Mouse (Mus musculus) G1E (cell line): Measurements from ENCODE around the gene Snx29. TPM values are rescaled to one million over a fixed set of nuclear protein-coding genes. Genes with fewer than 3 reads are reported as not detected.
A peak's percentile ranks its signal among the peaks of the same experiment; 100 is the strongest.
"Not testable (repeated sequence)": the region's sequence is repeated elsewhere in the genome, so short reads cannot be mapped to it uniquely, and the experiment has no call there.

Experiments
- ATAC-seq: 2 replicates; pipeline ENCODE4 v1.8.0; 2016; ENCODE audit warnings: mild to moderate bottlenecking; ENCODE audit not compliant: insufficient number of reproducible peaks, poor library complexity, low FRiP score, severe bottlenecking; ENCODE audit errors: extremely low read depth
- DNase-seq: peaks from one replicate; pipeline ENCODE4 v3.0.0; 2012; ENCODE audit warnings: low spot score
- H3K27me3 ChIP-seq: 2 replicates; pipeline ENCODE4 v1.6.1; 2012; ENCODE audit warnings: mild to moderate bottlenecking, low read length, inconsistent platforms; ENCODE audit not compliant: insufficient read depth
- H3K36me3 ChIP-seq: replicated peaks from 2 replicates; pipeline ENCODE3; 2012; ENCODE audit warnings: mild to moderate bottlenecking, inconsistent platforms
- H3K4me1 ChIP-seq: 2 replicates; pipeline ENCODE4 v1.6.1; 2012; ENCODE audit warnings: low read depth, low read length, inconsistent platforms, mixed read lengths; ENCODE audit not compliant: insufficient read depth
- H3K4me3 ChIP-seq: 2 replicates; pipeline ENCODE4 v1.5.1; 2012; ENCODE audit warnings: low read depth, mild to moderate bottlenecking, inconsistent platforms, low read length, moderate library complexity, mixed read lengths
- H3K9me3 ChIP-seq: replicated peaks from 2 replicates; pipeline ENCODE4 v1.6.1; 2012; ENCODE audit warnings: inconsistent platforms
- CTCF ChIP-seq: IDR thresholded peaks from 2 replicates; pipeline ENCODE4 v1.5.1; 2012; ENCODE audit warnings: low read depth, low read length, inconsistent platforms, mixed read lengths
- GATA1 ChIP-seq: IDR thresholded peaks from 2 replicates; pipeline ENCODE4 v1.6.1; 2012; ENCODE audit warnings: borderline replicate concordance, low read length, inconsistent platforms, mixed read lengths
- GATA2 ChIP-seq: IDR thresholded peaks from 2 replicates; pipeline ENCODE4 v1.6.1; 2012; ENCODE audit warnings: low read depth, low read length, inconsistent platforms, borderline replicate concordance
- POLR2AphosphoS5 ChIP-seq: IDR thresholded peaks from 2 replicates; pipeline ENCODE4 v1.6.1; 2012; ENCODE audit warnings: low read depth, low read length, inconsistent platforms; ENCODE audit not compliant: insufficient replicate concordance
- TAL1 ChIP-seq: conservative IDR thresholded peaks from 2 replicates; pipeline ENCODE4 v1.6.1; 2012; ENCODE audit warnings: low read depth, low read length, inconsistent platforms, mixed read lengths
- polyA plus RNA-seq: library from polyadenylated mRNA; stranded (reverse); fragments of >175 nt; gene quantifications from 2 replicates; pipeline ENCODE4 v1.2.3, GENCODE M21; 2012
- total RNA-seq, 2 experiments: library from RNA; stranded (forward) in 1 of 2; stranded (reverse) in 1 of 2; fragments of 200-1000 nt in 1 of 2; fragments of >200 nt in 1 of 2; fragmentation: Nextera tagmentation in 1 of 2; gene quantifications; 2 replicates each; pipeline ENCODE4 v1.2.3; 2014 to 2017

Gene Snx29
- total and polyA plus RNA-seq, 3 experiments, result 4.4 to 18.0 (median 9.1) TPM

DNA sequence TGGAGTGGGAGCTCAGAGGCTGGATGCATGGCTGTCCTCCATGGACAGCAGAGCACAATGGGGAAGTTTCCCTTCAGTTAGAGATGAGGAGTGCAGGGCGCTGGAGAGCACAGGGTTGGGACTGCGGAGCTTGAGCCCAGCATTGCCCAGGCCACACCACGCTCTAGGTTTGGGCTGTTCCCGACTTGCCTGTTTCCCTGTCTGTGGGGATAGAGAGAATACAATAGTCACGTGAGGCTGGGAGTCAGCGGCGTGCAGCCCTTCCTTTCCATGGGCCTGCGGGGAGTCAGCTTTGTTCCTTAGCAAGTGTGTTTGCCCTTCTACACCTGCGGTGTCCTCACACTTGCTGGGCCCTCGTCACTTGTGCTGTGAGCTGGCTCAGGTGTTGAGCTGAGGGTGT is 37.2 kb downstream of the Snx29 start:
- no peaks in the 10 kb centered on the region for H3K9me3 ChIP-seq
- DNase-seq (no peak), ATAC-seq (no peak)
- no peak overlapping the region for H3K4me3 ChIP-seq
- peaks cover 3% of the 10 kb centered on the region for H3K36me3 ChIP-seq
- no peaks in the 10 kb centered on the region; the same call in 1 of the 2 replicates for H3K27me3 ChIP-seq
- H3K4me1 ChIP-seq, result no peaks in the 10 kb centered on the region
- no peak for TF ChIP-seq GATA1
- no peak for TF ChIP-seq GATA2
- TF ChIP-seq POLR2AphosphoS5, result no peak
- no peak for TF ChIP-seq TAL1

DNA sequence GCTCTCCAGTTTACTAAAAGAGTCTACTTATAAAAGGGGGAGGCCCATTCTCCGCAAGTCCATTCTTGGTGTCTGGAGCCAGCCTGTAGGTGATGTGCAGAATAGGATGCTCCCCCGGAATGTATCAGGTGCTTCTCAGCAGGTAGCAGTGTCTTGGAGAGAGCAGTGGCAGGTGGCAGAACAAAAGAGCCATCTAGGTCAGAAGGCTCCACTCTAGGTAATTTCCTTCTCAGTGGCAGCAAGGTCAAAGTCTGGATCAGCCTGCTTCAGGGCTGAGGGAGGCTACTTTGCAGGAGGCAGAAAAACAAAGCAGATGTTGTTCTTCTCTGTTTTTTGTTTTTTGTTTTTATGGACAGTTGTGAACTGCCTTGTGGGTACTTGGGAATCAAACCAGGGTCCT is 37.9 kb downstream of the Snx29 start:
- H3K4me1 ChIP-seq, ATAC-seq, H3K4me3 ChIP-seq, H3K36me3 ChIP-seq, DNase-seq, H3K27me3 ChIP-seq, H3K9me3 ChIP-seq: not testable (repeated sequence)

- DNase-seq (no peak), ATAC-seq (no peak)
- Histone ChIP-seq H3K4me3 (no peak overlapping the region), H3K36me3 (peaks cover 11% of the 10 kb centered on the region), H3K4me1 (peaks cover 22% of the 10 kb centered on the region), H3K9me3 (no peaks in the 10 kb centered on the region), H3K27me3 (no peaks in the 10 kb centered on the region)
- TF ChIP-seq GATA1 (no peak), CTCF (no peak), TAL1 (no peak), GATA2 (no peak), POLR2AphosphoS5 (no peak)
Measured at GRCm38 (mm10) chr16:11365626-11366025, 42.9 kb downstream of the Snx29 start.

DNA sequence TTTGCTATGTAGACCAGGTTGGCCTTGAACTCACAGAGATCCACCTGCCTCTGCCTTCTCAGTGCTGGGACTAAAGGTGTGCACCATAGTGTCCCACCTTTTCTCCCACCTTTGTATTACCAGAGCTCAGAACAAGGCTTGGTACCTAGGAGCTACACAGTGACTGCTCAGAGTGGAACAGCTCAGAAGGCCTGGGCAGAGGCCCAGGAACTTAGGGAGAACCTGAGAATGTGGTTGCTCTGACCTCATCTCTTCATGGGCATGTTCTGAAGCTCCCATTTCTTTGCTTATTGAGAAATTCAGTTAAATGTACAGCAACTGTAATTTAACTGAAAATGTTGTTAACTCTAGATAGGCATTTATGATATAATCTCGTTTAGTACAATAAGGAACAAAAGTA is 44.1 kb downstream of the Snx29 start:
- Histone ChIP-seq H3K4me3 (no peak overlapping the region), H3K4me1 (peaks cover 25% of the 10 kb centered on the region), H3K9me3 (no peaks in the 10 kb centered on the region), H3K27me3 (no peaks in the 10 kb centered on the region), H3K36me3 (peaks cover 14% of the 10 kb centered on the region)
- no peak for TF ChIP-seq GATA2
- no peak for TF ChIP-seq CTCF
- TF ChIP-seq TAL1, result no peak
- no peak for TF ChIP-seq GATA1
- TF ChIP-seq POLR2AphosphoS5, result no peak
- ATAC-seq (no peak), DNase-seq (no peak)

DNA sequence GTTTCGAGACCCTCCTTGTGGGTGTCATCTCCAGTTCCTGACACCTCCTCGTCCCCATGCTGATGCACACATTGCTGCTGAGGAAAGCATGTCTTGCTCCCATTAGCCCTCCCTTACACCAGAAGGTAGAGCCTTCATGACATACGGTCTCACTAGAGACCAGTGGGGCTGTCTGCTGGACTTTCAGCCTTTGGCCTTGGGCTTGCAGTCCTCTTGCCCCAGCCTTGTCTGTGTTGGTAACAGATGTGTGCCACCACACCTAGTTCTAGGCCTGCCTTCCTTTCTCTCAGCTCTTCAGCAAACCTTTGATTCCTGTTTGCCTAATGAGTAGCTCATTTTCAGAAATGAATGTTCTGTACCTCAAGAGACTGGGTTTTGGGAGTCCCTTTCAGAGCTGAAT is 45.7 kb downstream of the Snx29 start:
- peaks cover 25% of the 10 kb centered on the region for H3K4me1 ChIP-seq
- no peaks in the 10 kb centered on the region for H3K9me3 ChIP-seq
- TF ChIP-seq CTCF (no peak), GATA2 (no peak), TAL1 (no peak), GATA1 (no peak), POLR2AphosphoS5 (no peak)
- ATAC-seq (no peak), DNase-seq (no peak)
- peaks cover 15% of the 10 kb centered on the region for H3K36me3 ChIP-seq
- H3K4me3 ChIP-seq, result no peak overlapping the region
- H3K27me3 ChIP-seq, result no peaks in the 10 kb centered on the region

GRCm38 (mm10) chr16:11369162-11369561 is 46.5 kb downstream of the Snx29 start:
- peaks cover 15% of the 10 kb centered on the region for H3K36me3 ChIP-seq
- TF ChIP-seq TAL1 (no peak), CTCF (no peak), GATA2 (no peak), POLR2AphosphoS5 (no peak), GATA1 (no peak)
- H3K9me3 ChIP-seq, result no peaks in the 10 kb centered on the region
- ATAC-seq (no peak), DNase-seq (no peak)
- no peak overlapping the region for H3K4me3 ChIP-seq
- H3K27me3 ChIP-seq, result no peaks in the 10 kb centered on the region
- H3K4me1 ChIP-seq, result peaks cover 25% of the 10 kb centered on the region

- DNase-seq, result peak; percentile 21
- H3K36me3 ChIP-seq, result peaks cover 15% of the 10 kb centered on the region
- TF ChIP-seq GATA1, result no peak
- no peak for TF ChIP-seq TAL1
- peaks cover 25% of the 10 kb centered on the region for H3K4me1 ChIP-seq
- no peak overlapping the region for H3K4me3 ChIP-seq
- H3K27me3 ChIP-seq, result no peaks in the 10 kb centered on the region
- no peaks in the 10 kb centered on the region for H3K9me3 ChIP-seq
- peak; percentile 86 for ATAC-seq
Measured at GRCm38 (mm10) chr16:11369642-11370041, 46.9 kb downstream of the Snx29 start.
